Mouse (Mus musculus): ENCODE data around the gene Mettl24.

Gene Mettl24

DNA sequence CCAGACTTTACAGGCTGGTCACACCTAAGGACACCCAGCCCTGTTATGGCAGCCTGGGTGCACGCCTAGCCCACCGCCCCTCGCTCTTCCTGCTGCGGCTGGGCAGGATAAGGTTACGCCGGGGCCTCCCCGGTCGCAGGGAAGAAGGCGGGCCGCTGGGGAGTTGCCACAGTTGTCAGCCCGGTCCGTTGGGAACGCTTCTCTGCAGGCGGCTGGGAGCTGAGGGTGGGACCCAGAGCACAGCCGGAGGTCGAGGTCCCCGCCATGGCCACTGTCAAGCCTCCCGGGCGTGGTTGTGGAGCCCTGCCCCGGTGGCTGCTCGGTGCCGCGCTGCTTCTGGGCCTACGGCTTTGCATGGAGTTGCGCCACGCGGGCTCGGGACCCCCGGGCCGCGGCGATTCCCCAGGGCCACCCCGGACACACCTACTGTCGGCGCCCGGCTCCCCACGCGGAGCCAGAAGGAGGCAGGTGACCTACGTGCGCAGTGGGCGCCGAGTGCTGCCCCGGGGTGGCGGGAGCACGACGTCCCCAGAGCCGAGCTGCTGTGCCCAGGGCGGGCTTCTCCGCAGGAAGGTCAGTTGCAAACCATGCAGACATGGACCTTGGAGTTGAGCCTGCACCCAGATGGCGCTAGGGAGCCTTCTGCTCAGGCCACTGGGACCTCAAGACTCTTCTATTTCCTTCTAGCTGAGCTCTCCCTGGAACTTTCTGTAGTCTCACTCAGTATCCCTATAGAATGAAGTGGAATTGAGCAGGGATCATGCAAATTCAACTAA is at the start of gene Mettl24:
Mettl24 (plus strand) TSS at position 191 of the 776 bp plus-strand sequence.
- peak; percentile 82 for DNase-seq

DNA sequence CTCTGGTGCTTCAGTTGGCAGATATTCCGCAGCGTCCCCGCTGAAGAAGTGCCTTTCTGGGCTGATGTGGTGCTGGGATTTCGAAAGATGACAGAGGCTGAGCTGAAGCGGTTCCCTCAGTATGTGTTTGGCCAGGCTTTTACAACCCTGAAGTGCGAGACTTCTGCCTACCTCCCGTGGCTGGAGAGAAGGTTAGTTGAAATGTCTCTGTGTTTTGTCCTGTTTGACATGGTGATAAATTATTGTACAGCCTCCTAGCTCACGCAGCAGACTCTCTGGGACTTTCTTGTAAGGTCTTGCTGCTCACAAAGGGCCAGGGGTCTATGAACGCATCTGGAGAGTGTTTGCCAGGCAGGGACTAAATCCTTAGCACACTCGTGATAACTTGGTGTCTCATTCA is 45.8 kb upstream of the Mettl24 start:
- no peak for DNase-seq

DNA sequence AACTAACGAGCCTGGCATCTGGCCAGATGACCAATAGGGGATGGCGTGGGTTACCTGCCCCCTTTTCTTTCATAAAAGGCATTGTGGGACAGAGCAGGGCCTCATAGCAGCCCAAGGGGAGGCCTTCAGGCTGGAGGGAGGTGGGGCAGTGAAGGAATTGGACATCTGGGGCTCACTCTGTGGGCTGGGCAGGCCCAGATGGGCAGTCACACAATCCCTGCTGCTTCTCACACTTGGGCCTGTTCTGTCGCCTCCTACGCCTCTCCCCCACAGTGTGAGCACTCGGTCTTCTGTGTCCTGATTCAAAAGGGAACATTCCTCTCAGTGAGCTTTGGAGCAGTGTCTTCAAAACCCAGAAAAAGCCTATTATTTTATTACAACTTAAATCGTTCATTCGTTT is 44.8 kb upstream of the Mettl24 start:
- peak; percentile 43 to 47 for DNase-seq

DNA sequence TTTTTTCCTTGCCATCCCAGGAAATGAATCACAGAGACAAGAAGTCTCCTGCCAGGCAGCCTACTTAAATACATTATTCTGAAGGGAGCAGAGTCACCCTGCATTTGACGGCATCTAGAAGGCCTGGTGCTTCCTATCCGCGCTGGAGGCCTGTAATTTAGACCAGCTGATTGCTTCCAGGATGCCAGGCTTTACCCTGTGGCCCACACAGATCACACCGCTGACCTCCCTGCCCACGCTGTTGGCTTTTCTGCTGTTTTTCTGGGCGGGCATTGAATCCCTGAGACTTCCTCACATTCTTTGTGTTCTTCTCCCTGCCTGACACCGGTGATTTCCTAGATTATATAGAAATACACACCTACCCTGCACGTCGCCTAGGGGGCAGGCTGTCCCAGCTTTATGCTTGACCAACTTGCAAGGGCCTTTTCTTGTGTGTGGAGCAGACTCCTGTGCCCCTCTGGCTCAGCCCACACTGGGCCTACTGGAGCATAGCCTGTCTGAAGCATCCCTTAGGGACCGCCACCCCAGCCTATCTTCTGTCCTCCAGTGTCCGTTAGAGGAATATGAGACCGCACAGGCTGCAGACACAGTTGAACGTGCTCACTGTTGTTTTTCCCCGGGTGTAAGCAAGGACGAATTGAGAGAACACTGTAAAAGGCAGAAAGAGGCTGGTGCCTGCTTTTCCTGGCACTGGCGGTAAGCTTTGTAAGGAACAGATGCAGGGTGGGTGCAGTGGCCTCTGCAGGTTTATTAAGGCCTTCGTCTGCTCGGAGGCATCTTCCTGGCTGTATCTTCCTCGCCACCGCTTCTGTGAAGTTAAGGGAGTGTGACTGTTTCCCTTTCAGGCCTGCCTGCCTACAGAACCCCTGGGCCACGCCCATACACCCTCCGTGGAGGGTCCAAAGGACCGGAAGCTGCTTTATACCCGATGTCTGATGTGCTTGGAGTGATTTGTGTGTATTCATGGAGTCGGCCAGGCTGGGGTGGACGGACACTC is 44.0 kb upstream of the Mettl24 start:
- DNase-seq: peak; percentile 51 to 57

DNA sequence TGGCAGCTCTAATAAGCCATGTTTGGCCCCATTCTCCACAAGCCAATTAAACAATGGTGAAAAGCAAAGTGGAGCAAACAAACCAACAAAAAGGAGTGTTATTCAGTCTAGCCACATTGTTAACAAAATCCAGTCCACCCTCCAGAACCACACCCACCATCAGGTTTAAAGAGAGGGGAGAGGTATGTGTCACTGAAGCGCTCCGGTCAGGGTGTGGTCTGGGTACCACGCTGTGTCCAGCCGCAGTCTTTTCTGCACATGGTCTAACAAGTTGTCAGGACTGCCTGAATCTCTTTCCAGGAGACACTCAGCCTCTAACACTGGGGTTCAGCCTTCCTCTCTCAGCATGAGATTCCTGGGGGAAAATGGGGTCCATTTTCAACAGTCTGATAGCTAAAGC is 42.7 kb upstream of the Mettl24 start:
- DNase-seq: no peak

DNA sequence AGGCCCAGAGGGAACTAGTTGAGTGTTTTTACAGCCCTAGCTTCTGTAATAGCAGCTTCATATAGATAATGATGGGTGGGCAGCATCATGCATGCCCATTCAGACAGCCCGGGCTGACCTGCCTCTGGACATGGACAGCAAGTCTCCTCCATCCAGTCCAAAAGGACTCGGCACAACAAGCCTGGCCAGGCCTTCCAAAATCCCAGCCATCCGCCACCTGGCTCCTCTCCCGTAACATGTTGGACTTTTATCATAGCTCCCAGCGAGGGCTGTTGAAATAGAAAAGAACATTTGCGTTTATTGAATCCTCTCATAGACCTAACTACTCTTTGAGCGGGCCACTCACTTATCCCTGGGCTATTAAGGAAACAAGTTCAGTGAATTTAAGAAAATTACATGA is 41.2 kb upstream of the Mettl24 start:
- DNase-seq: peak; percentile 48 to 49

DNA sequence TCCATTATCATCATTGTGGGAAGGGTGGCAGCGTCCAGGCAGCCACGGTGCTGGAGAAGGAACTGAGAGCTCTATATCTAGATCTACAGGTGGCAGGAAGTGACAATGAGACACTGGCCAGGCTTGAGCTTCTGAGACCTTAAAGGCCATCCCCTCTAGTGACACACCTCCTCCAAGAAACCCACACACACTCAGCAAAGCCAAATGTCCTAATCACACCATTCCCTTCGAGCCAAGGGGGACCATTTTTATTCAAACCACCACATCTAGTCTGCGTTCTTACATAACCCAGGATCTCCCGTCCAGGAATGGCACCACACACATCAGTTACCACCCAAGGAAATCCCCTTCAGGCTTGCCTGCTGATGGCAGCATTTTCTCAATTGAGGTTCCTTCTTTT is 40.0 kb upstream of the Mettl24 start:
- DNase-seq: no peak

DNA sequence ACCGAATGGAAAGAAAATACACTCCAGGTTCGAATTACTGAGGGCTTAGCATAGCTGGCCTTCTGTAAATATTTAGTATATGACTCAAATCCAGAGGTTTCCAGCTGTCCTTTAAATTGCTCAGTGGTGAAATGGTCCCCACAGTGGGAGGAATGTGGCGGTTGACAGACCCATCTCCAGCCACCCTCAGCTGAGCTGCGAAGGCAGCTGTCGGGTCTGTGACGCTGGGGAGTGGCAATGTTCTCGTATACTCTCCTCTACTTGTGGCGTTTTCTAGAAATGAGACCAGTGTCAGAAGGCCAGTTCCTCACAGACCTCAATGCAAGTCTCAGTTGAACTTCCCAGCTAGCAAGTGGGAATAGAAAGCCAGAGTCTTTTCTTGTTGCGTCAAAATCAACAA is 38.6 kb upstream of the Mettl24 start:
- DNase-seq: no peak

DNA sequence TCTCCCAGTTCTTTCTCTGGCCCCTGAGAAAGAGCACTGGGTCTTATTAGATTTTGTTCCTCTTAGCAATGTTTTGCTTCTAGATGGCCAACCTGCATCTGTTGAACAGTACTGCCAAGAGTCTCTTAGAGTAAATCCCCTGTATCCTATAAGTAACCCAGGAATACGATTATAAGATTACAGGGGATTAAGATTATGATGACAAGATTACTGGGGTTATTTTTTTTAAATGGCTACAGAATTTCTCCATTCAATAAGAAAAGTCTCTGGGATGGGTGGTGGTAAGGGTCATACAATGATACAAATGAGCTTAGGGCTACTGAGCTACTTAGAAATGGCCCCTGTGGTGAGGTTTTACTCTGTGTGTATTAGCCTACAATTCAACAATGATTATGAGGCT is 37.7 kb upstream of the Mettl24 start:
- DNase-seq: no peak

DNA sequence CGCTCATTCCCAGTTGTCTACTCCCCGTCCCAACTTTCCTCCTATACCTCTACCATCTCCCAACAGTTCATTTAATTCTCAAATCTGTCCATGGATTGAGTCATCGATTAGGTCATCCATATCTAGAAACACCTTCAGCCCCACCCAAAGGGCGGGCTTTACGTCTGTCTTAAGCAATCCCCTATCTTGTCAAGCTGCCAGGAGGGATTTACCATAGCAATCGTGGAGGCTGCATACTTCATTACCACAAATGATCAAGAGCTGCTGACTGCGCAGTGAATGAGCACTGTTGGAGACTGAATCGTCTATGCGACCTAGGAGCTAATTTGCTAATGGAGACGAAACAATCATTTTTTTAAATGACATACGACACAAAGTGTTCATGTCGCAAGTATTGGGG is 34.3 kb upstream of the Mettl24 start:
- DNase-seq: no peak

DNA sequence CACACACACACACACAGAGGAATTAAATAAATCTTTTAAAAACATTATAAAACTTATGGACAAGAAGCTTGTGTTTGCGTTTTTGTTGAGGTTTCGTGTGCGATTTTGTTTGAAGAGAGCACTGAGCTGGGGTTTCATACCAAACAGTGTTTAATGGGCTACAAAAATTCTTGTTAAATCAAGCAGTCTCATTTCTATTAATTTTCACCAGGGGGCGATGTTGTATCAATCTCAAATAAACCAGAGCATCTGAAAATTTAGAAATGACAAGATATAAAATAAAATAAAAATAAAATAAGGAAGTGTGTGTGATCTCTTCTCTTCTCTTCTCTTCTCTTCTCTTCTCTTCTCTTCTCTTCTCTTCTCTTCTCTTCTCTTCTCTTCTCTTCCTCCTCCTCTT is 33.4 kb upstream of the Mettl24 start:
- peak in 1 of 2 experiments; percentile 64 for DNase-seq

DNA sequence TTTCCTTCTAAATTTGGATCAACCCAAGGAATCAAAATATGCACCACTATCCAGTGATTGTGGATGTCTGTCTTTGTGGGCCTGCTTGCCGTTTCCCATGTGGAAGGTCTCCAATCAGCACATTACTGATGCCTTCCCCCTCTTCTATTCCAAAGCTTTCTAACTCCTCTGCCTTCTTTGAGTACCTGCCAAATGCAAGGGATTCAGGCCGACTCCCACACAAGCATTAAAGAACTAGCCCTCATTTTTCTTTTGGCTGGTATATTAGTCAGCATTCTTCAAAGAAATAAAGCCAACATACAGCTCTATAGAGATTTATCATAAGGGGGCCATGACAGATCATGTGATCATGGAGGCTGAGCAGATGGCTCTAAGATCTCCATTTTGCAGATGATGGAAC is 31.4 kb upstream of the Mettl24 start:
- no peak for DNase-seq

DNA sequence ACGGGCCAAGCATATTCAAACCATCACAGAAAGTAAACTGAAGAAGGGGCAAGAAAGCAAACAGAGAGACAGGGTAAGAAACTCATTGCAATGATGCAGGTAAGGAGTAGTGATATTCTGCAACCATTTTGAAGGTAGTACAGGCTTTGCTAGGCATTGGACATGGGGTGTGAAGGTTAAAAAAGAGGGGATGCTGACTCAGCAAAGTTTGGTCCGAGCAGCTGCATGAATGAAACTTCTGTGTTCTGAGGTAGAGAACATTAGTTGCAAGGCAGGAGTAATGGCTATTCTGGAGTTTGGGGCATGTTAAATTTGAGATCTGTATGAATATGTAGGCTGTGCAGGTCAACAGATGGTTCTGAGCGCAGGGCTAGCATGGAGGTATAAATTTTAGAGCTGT is 17.8 kb upstream of the Mettl24 start:
- DNase-seq: no peak

DNA sequence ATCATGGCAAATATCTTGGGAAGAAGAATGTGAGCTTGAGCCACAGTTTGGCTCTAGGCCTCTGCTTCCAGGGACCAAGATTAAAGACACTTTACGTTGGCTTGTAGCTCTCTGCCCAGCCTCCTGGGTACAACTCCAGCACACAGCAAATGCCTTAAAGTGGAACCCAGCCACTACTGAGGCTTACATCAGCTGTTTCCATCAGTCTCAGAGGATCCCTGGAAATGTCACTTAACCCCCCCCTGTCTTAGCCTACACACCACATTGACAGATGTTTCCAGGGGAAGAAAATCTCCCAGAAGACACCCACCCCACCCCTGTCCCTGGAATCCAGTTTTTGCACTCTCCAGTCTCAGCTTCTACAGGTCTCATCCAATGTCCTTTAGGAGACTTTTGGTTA is 16.1 kb upstream of the Mettl24 start:
- no peak for DNase-seq

DNA sequence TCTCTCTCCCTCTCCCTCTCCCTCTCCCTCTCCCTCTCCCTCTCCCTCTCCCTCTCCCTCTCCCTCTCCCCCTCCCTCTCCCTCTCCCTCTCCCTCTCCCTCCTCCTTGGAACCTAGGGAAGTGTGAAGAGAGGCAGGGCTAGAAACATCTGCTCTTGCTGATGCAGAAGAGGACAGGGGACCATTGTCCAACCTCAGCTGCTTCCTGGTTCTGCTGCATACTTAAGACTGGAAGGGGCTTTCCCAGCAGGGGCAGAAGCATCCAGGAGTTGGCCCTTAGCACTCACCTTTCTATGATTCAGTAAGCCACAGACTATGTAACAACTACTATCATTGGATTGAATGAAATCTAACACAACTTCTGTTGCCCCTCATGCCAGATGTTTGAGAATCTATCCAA is 14.4 kb upstream of the Mettl24 start:
- no peak for DNase-seq

DNA sequence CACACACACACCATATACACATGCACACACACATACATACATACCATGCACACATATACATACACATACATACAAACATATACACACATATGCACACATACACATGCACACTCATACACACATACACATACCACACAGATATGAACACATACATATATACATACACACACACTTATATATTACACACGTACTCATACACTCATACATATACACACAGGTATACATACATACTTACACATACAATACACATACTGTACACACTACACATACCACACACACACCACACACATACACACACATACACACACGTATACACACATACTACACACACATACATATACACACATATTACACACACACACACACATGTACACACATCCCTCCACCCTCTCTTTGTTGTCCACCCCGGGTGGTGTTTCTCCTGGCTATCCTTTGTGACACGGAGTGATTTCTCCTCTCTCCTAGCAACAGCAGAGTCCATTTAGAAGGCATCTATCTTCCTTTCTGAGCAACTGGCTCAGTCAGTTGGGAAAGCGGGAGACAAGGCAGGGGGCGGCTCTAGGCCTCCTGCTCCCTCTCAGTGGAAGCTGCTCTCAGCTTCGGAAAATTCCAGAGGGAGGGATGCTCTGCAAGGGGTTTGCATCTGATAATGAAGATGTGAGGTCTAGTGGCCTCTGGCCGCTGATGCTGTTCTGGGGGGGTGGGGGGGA is 10.3 kb upstream of the Mettl24 start:
- no peak for DNase-seq

DNA sequence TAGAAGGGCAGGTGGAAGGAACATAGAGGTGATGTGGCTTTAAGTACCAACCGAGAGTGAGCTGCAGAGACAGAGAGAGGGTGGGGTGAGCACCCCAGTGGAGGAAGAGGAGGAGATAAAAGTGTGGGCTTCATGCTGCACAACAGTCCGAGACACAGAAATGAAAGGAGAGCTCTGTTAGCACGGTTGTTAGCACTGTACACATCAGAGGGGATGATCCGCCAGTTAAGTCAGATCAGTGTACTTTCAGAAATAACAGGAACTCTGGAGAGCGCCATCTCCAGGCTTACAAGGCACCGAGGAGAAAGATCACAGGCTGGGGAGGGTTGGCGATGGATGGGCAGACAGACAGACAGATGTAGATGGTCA is 9.8 kb upstream of the Mettl24 start:
- DNase-seq: no peak

DNA sequence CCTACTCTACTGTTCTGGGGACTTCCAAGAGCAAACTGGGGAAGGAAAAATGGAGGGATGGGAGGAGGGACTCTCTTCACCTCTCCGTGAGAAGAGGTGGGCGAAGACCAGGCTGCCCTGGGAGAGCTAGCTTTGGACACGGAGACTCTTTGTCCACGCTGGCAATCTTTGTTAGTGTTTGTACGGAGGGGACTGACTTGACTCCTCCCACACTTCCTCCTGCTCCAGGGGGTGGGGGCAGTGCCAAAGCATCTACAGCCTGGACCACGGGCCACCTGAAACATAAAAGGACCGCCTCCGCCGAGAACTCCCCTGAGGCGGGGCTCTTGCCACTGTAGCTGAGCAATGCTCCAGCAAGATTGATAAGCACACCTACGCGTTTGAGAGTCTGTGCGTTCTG is 8.9 kb upstream of the Mettl24 start:
- peak; percentile 54 to 59 for DNase-seq

DNA sequence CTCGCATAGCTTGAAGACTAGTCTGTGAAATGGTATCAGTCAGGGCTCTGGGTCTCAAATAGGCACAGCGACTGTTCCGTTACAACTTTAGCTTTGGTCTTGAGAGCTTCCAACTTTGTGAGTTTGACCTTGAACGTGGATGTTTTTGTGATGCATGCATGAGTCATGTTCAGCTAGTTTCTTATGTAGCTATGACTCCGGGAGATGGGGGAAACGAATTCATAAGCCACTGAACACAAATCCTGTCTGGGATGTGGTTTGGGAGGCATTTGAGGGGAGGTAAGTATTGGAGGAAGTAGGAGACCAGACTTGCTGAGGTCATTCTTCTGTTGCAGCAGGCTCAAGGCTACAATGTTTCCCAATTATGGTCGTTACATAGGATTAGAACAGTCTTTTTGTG is 7.2 kb upstream of the Mettl24 start:
- no peak for DNase-seq

DNA sequence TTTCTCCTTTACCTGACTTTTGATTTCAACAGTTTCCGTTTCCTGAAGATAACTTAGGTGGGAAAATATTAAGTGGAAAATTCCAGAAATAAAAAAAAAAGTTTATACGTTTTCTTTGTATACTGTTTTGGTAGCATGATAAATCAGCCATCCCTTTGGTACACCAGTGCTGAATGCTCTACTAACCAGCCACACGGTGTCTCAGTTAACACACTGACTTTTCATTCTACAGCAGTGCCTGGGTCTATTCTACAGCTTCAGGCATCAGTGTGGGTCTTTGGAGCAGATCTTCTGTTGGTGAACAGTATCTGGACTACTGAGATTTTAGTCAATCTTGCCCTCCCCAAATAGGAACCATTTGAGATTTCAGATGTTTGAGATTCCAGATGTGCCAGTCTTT is 4.6 kb upstream of the Mettl24 start:
- no peak for DNase-seq

DNA sequence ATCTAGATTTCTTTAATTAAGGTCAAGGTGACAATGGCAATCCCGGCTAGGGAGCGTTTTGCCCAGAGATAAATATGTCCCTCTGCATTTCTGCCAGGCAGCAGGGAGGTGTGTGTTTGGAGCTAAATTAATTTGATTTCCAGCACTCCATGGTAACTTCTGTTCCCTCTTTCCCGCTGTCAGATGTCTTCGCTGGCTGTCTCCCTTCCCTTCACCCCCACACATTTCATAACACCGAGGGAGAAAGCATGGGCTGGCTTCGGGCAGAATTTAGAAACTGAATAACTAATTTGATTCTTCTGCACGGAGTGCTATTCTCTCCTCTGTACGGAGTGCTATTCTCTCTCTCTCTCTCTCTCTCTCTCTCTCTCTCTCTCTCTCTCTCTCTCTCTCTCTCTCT is 612 bp upstream of the Mettl24 start:
- peak; percentile 7 to 16 for DNase-seq

DNA sequence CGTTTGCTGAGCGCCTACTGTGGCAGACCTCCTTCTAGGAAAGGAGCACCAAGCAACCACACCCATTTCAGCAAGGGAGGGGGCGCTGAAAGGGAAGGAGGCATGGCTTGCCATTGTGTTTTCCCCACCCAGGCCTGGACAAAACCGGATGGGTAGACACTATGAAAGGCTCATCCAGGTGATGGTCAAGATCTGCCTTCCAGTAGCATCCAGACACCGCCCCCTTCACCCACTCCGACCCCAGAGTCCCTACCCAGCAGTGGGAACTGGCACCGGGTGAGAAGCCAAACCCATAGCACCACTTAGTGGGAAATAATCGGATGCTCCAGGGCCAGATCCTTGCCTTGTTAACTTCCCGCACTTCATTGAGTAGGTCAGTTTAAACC is 779 bp downstream of the Mettl24 start:
- peak in 1 of 2 experiments; percentile 10 for DNase-seq

DNA sequence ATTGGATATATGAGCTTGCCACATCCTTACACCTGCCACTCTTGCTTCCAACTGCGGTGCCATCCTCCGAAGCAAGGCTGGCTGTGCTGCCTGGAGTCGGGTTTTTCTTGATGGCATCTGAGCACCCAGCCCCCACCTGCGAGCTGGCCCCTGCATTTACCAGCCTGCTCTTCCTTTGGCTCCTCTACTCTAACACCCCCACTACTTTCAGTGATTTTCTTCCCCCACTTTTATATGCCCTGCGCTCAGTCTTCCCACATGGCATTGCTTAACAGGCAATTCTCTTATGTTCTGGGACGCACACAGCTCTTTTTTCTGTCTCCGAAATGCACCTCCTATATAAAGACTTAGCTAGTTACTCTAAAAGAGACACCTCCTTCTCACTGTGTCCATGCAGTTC is 1.2 kb downstream of the Mettl24 start:
- no peak for DNase-seq

Data from cerebellum, postnatal 10 days (tissue).